Mouse (Mus musculus) E14TG2a.4 (cell line): Measurements from ENCODE around the gene Nol4l.

Source experiments
- CTCF ChIP-seq: conservative IDR thresholded peaks from 2 replicates; pipeline ENCODE4 v1.5.1; 2014; ENCODE audit warnings: low read length
- POU5F1 ChIP-seq: IDR thresholded peaks from 2 replicates; pipeline ENCODE4 v1.6.1; 2014; ENCODE audit warnings: low read length, borderline replicate concordance

- no peak for TF ChIP-seq CTCF
- TF ChIP-seq POU5F1, result no peak
Measured at GRCm38 (mm10) chr2:153399166-153399565, 130.6 kb downstream of the Nol4l start.
